Mouse (Mus musculus) spleen, adult 12 weeks (tissue): ENCODE measurements at regions not wholly inside any gene's neighbourhood (a gene's known extent, or its start where the extent isn't known, plus 50 kb on each side); places are given as distances from the start of the nearest gene placed in this dataset.
"Not testable (repeated sequence)": the region's sequence is repeated elsewhere in the genome, so short reads cannot be mapped to it uniquely, and the experiment has no call there.

ENCODE experiments used
- DNase-seq: peaks from one replicate; pipeline ENCODE4 v3.0.0; 2022; ENCODE audit warnings: low spot score

DNA sequence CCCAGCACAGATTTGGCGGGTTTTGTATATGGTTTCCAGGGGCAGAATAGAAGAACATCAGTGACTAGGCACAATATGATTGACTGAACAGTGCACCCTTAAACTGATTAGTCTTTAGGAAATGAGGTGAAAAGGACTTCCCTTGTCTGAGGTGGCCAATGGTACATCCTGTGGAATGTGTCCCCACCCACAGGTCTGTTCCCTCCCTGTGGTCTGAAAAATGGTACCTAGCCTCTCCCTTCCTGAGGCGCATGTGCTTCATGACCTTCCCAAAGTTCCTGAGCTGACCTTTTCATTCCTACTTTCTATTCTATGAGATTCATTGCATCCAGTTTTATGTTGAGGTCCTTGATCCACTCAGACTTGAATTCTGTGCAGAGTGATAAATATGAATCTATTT lies 76.0 kb downstream of the Zfp97 start:
- not testable (repeated sequence) for DNase-seq

DNA sequence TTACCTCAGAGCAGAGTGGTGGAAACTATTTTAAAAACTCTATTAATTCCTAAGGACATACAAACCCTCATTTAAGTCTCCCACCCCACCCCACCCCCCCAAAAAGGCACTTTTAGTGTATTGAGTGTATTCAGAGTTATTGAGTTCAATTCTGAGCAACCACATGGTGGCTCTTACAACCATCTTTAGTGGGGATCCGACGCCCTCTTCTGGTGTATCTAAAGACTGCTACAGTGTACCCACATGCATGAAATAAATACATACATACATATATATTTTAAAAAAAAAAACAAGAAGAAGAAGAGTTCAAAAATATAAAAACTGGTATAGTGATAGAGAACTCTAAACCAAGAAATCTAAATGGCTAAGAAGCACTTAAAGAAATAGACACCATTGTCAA lies 107.9 kb downstream of the Zfp97 start:
- DNase-seq: no peak

DNA sequence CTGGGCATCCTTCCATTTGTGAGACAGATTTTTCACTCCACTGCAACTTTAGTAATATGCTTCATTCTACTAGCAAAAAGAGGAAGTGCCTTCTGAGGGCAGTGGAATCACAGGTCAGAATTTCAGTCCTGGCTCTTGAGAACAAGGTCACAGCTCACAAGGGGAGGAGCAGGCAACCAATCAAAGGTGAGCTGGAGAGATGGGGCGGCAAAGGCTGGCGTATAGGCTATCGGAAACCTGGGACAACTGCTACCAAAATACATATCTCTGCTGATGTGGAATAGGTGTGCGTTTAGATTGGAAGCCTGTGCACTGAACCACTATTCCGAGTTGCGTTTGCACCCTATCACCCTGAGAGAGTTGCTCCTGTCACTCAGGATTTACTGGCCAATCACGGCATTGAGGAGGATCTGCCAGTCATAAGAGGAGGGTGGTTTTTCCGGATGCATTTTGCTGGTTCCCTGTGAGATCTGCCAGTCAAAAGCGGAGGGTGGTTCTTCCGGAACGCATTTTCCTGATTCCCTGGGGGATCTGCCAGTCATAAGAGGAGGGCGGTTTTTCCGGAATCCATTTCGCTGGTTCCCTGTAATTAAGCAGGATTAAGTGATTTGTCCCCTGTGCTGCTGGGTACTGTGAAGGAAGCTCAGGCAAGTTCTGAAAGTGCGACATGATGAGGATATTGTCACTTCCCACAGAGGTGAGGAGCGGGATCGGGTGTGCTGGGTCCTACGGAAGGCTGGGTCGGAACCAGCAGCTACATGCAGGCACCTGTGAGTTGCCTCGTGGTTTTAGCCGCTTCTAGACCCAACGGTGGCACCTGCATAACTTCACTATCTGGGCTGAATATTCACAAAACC lies 113.3 kb downstream of the Zfp97 start:
- peak; percentile 83 for DNase-seq

DNA sequence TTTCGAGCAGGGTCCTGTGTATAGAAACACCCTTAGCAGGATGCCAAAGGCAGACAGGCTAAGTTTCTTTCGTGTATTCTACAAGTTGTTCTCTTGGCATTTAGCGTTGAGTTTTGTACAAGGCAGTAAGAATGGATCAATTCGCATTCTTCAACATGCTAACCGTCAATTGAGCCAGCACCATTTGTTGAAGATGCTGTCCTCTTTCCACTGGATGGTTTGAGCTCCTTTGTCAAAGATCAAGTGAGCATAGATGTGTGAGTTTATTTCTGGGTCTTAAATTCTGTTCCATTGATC lies 113.9 kb downstream of the Zfp97 start:
- DNase-seq: not testable (repeated sequence)
